10 mouse cellular contexts compared by ENCODE assay signal in the genomic region with DNA sequence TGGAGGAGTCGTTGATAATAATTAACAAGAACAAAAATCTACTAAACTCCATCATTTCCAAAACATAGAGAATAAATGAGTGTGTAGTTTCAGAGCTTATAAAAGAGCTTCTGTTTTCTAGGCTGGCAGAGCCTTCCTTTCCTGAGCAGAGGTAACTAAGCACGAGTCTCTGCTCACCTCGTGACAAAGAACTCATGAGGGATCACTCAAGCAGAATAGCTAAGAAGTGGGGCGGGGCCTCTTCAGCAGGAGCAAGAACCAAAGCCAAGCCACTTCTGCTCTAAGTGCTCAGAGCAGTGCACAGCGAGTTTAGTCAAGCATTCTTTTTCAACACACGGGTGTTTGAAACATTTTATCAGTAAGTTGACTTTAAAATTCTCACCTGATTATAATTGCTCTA. TPM values are rescaled to one million over a fixed set of nuclear protein-coding genes. Genes with fewer than 3 reads are reported as not detected.
DNase-seq lines count a peak whose midpoint lies in the region; ATAC-seq and TF ChIP-seq lines count a peak whose summit lies in the region.
"Had no signal": no experiment of that assay in that cellular context is flagged by ENCODE, and none has a peak within 500 bp of the region (broad histone marks: within the 10 kb centered on the region; RNA-seq: fewer than 3 reads in every experiment).

No protein-coding gene starts in this region.

- H3K9me3 ChIP-seq in forebrain, postnatal 0 days (ENCODE audit: low read length) = no peaks in the 10 kb centered on the region
- H3K9me3 ChIP-seq in forebrain, embryonic 13.5 days (replicated peaks) = no peaks in the 10 kb centered on the region
- H3K9me3 ChIP-seq: midbrain, embryonic 10.5 days had no signal

- no peaks in the 10 kb centered on the region for H3K36me3 ChIP-seq in forebrain, postnatal 0 days (ENCODE audit: insufficient read depth)
- H3K36me3 ChIP-seq in forebrain, embryonic 13.5 days (ENCODE audit: poor library complexity, severe bottlenecking) = no peaks in the 10 kb centered on the region
- no peaks in the 10 kb centered on the region for H3K36me3 ChIP-seq in small intestine, adult 2 months (ENCODE audit: control insufficient read depth, insufficient read depth, low read length)
- H3K36me3 ChIP-seq: midbrain, embryonic 10.5 days had no signal

- H3K4me3 ChIP-seq in forebrain, postnatal 0 days (ENCODE audit: low read depth, low read length) = no peak overlapping the region
- no peak overlapping the region for H3K4me3 ChIP-seq in forebrain, embryonic 13.5 days
- H3K4me3 ChIP-seq in small intestine, adult 2 months (ENCODE audit: low read depth, low read length) = no peak overlapping the region
- H3K4me3 ChIP-seq: midbrain, embryonic 10.5 days had no signal

- WGBS in forebrain, postnatal 0 days = 29% methylated on average over 6 of the region's 6 CpGs
- 33% methylated on average over 6 of the region's 6 CpGs for WGBS in forebrain, embryonic 13.5 days
- 38% methylated on average over 6 of the region's 6 CpGs for WGBS in small intestine, adult 2 months

- no peaks in the 10 kb centered on the region for H3K4me1 ChIP-seq in forebrain, postnatal 0 days (ENCODE audit: insufficient read depth)
- H3K4me1 ChIP-seq in forebrain, embryonic 13.5 days = no peaks in the 10 kb centered on the region
- no peaks in the 10 kb centered on the region for H3K4me1 ChIP-seq in small intestine, adult 2 months (ENCODE audit: control insufficient read depth, insufficient read depth, insufficient read length, low read length)
- H3K4me1 ChIP-seq: midbrain, embryonic 10.5 days had no signal

- 0 out of 2 replicates have a peak overlapping the region, but pooled peaks have one; percentile 45 for H3K27ac ChIP-seq in forebrain, postnatal 0 days (ENCODE audit: low read depth, low read length)
- no peak overlapping the region for H3K27ac ChIP-seq in forebrain, embryonic 13.5 days
- H3K27ac ChIP-seq in small intestine, adult 2 months (ENCODE audit: insufficient read depth, low read depth, low read length) = 0 out of 2 replicates have a peak overlapping the region, but pooled peaks have one; percentile 15
- H3K27ac ChIP-seq: midbrain, embryonic 10.5 days had no signal

- peak; percentile 73 for ATAC-seq in forebrain, postnatal 0 days
- ATAC-seq in forebrain, embryonic 13.5 days = no peak

- H3K9ac ChIP-seq in forebrain, postnatal 0 days = no peak overlapping the region
- H3K9ac ChIP-seq in forebrain, embryonic 13.5 days = no peak overlapping the region

- DNase-seq in forebrain, postnatal 0 days = no peak
- DNase-seq in brain, embryonic 14.5 days (ENCODE audit: low read depth) = peak; percentile 53
- peak; percentile 76 to 88 for DNase-seq in kidney, postnatal 36 days
- DNase-seq in layer of hippocampus, postnatal 25 days (ENCODE audit: extremely low spot score in 1 of 2, low spot score in 1 of 2) = no peak
- DNase-seq in ovary, postnatal 14 days (ENCODE audit: low spot score) = no peak
- no peak for DNase-seq in left cerebral cortex, adult 9 months (ENCODE audit: low spot score in 2 of 2)
- DNase-seq: gastrocnemius, postnatal 25 days had no signal

- no peaks in the 10 kb centered on the region for H3K27me3 ChIP-seq in forebrain, postnatal 0 days (ENCODE audit: insufficient read depth, low read length)
- no peaks in the 10 kb centered on the region for H3K27me3 ChIP-seq in forebrain, embryonic 13.5 days
- H3K27me3 ChIP-seq in small intestine, adult 2 months (ENCODE audit: control insufficient read depth, insufficient read depth, low read length) = no peaks in the 10 kb centered on the region

- no peak for TF ChIP-seq POLR2A in brain, embryonic 14.5 days (IDR thresholded peaks at IDR 0.05; ENCODE audit: borderline replicate concordance, extremely low read depth, insufficient read depth, insufficient read length, poor library complexity, severe bottlenecking)
- no peak for TF ChIP-seq POLR2A in small intestine, adult 2 months (IDR thresholded peaks at IDR 0.05; ENCODE audit: low read depth, low read length)

- no peak overlapping the region for H3K4me2 ChIP-seq in forebrain, postnatal 0 days (ENCODE audit: low read depth)
- no peak overlapping the region for H3K4me2 ChIP-seq in forebrain, embryonic 13.5 days

- TF ChIP-seq CTCF in forebrain, postnatal 0 days (IDR thresholded peaks at IDR 0.05; ENCODE audit: low read depth) = no peak
- no peak for TF ChIP-seq CTCF in brain, embryonic 14.5 days (IDR thresholded peaks at IDR 0.05; ENCODE audit: borderline replicate concordance, extremely low read depth, insufficient read depth, insufficient read length)
- TF ChIP-seq CTCF in small intestine, adult 2 months (IDR thresholded peaks at IDR 0.05; ENCODE audit: extremely low read depth, insufficient read length, insufficient replicate concordance, low read depth, low read length) = no peak

RNA-seq across cellular contexts. Expression of a gene that starts 40.9 kb away (rescaled TPM):
- total RNA-seq in forebrain, postnatal 0 days (2014; rRNA removed) = 195 and 203 TPM in 2 replicates
- polyA plus RNA-seq in forebrain, postnatal 0 days (2015; fragmentation: Nextera tagmentation; extraction: Ambion mirVana) = 65.7 and 74.2 TPM in 2 replicates
- 76.0 and 78.1 TPM in 2 replicates for polyA plus RNA-seq in forebrain, embryonic 13.5 days (2015; fragmentation: Nextera tagmentation; extraction: Ambion mirVana)
- polyA plus RNA-seq in brain, embryonic 14.5 days (2012; rRNA removed) = 155 and 179 TPM in 2 replicates
- 34.3 and 62.3 TPM in 2 replicates for polyA plus RNA-seq in small intestine, adult 2 months (2012; rRNA removed)
- 10 to 100 TPM; 70.5 to 74.2 TPM for total RNA-seq in layer of hippocampus, postnatal 25 days (2021)

RNA-seq across cellular contexts. Expression of a gene that starts 45.7 kb away (rescaled TPM):
- total RNA-seq in forebrain, postnatal 0 days (2014; rRNA removed) = 23.9 and 28.5 TPM in 2 replicates
- polyA plus RNA-seq in forebrain, postnatal 0 days (2015; fragmentation: Nextera tagmentation; extraction: Ambion mirVana) = 47.8 and 60.9 TPM in 2 replicates
- polyA plus RNA-seq in forebrain, embryonic 13.5 days (2015; fragmentation: Nextera tagmentation; extraction: Ambion mirVana) = 23.8 and 25.5 TPM in 2 replicates
- polyA plus RNA-seq in brain, embryonic 14.5 days (2012; rRNA removed) = 12.9 and 18.9 TPM in 2 replicates
- polyA plus RNA-seq in small intestine, adult 2 months (2012; rRNA removed) = 0.08 and 0.30 TPM in 2 replicates
- total RNA-seq in layer of hippocampus, postnatal 25 days (2021) = 10 to 100 TPM; 33.5 to 39.0 TPM

Comparison
In these comparisons a context has a peak if more than half of its experiments do, and no peak if none do; other contexts are left out.
1. DNase-seq: peak in brain, embryonic 14.5 days (single experiment) and kidney, postnatal 36 days (2 of 2); none in forebrain, postnatal 0 days (single experiment), layer of hippocampus, postnatal 25 days (0 of 2), ovary, postnatal 14 days (single experiment) and left cerebral cortex, adult 9 months (0 of 2).
2. RNA of a gene that starts 45.7 kb away (polyA plus RNA-seq): 47.8 to 60.9 TPM in forebrain, postnatal 0 days, 23.8 to 25.5 TPM in forebrain, embryonic 13.5 days and 12.9 to 18.9 TPM in brain, embryonic 14.5 days; 0.08 to 0.30 TPM in small intestine, adult 2 months; every median in the first group is over 10 times any median in the second.